Mouse (Mus musculus) retina, embryonic 14.5 days (tissue): ENCODE results near the gene Klra5.
"Not testable (repeated sequence)": the region's sequence is repeated elsewhere in the genome, so short reads cannot be mapped to it uniquely, and the experiment has no call there.

Source experiments
- DNase-seq: peaks from one replicate; pipeline ENCODE4 v3.0.0-alpha.2; 2015; ENCODE audit warnings: low spot score

Gene Klra5

DNA sequence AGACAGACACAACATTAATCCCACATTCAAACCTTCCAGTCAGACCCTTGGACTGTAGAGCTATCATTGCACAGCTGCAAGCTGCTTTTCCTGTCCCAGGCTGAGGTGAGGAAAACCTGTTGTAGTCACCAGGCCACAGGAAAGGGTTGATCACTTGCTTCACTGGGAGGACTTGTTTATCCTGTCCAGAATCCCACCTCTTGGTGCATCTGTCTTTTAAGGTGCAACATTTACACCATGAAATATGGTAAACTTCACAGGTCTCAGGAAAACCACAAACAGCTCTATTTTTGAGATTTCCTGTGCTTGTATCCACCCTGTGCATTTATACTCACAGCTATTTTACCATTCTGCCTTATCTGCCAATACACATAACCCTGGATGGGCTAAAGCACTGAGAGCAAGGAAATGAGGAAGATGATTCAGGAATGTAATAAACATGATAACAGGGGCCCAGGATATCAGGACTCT is at the start of gene Klra5:
Klra5 (minus strand) TSS at position 175 of the 471 bp plus-strand sequence.
- not testable (repeated sequence) for DNase-seq

DNA sequence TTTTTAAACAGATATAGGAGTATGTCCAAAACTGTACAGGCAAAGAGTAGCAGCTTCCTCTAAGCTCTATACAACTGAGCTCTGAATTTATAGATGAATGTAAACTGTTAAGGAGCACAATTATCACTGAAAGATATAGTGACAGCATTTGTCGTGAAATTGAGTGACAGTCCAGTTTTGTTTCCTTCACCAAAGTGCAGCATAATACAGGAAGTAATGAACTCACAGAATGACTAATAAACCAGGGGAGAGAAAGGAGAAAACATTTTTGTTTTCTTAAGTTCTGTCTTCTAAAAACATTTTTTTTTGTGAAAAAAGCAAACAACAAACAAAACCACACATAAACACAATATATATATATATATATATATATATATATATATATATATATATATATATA is 454 bp downstream of the Klra5 start:
- no peak for DNase-seq

DNA sequence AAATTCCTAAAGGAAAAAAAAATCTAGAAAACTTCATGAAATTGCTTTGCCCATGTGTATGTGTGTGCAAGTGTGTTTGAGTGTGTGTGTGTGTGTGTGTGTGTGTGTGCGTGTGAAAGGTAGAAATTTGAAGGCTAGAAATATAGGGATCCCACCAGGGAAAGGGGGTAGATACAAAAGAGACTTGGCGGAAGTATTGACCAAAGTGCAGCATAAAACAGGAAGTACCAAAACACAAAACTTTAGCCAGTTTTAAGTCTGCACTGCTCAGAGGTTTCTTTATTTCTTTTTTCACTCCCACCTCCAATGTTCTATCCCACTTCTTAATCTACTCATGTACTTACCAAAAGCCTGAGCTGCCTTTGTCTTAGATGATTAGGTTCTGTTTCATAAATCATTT is 34.9 kb downstream of the Klra5 start:
- no peak for DNase-seq

DNA sequence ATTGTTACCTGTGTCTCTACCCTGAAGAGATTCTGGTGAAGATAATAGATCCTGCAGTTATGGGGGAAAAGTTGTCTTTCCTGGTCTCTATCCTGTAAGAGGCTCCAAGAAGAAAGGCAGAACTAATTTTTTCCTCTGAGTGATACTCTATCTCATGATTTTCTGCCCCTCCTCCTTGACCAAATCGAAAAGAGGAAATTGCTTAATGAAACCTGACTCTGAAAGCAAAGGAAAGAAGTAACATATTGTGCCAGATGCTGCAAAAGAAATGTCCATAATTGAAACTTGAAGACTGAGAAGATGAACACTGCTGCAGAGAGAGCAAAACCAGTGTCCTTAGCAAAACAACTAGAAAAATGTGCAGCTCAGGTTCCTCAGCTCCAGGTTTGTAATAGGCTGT is 40.9 kb downstream of the Klra5 start, which contains the start of gene Klra17:
Klra17 (minus strand) TSS at position 124 of the 400 bp plus-strand sequence.
- DNase-seq = no peak

DNA sequence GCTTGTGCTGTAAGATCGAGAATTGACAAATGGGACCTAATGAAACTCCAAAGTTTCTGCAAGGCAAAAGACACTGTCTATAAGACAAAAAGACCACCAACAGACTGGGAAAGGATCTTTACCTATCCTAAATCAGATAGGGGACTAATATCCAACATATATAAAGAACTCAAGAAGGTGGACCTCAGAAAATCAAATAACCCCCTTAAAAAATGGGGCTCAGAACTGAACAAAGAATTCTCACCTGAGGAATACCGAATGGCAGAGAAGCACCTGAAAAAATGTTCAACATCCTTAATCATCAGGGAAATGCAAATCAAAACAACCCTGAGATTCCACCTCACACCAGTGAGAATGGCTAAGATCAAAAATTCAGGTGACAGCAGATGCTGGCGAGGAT is 55.1 kb downstream of the Klra5 start, which contains the start of gene Gm17631:
Gm17631 (plus strand) TSS at position 301 of the 400 bp plus-strand sequence.
- not testable (repeated sequence) for DNase-seq
